Mouse (Mus musculus) midbrain, embryonic 13.5 days (tissue): ENCODE measurements around the gene Rpusd3. TPM values are rescaled to one million over a fixed set of nuclear protein-coding genes. Genes with fewer than 3 reads are reported as not detected.

Experiments used
- ATAC-seq: fragments of 200-750 bp; cut with Nextera tagmentation; 2 replicates; pipeline ENCODE4 v1.8.0; 2017; ENCODE audit warnings: mild to moderate bottlenecking, moderate TSS enrichment, moderate library complexity
- H3K27ac ChIP-seq: fragments of 300-500 bp; sonication (generic); 2 replicates; pipeline ENCODE4 v1.5.1; 2015; ENCODE audit warnings: inconsistent platforms, mild to moderate bottlenecking, moderate library complexity
- H3K27me3 ChIP-seq: fragments of 300-500 bp; sonication (generic); 2 replicates; pipeline ENCODE4 v1.6.1; 2015; ENCODE audit warnings: mild to moderate bottlenecking, inconsistent platforms
- H3K36me3 ChIP-seq: fragments of 300-500 bp; sonication (generic); 2 replicates; pipeline ENCODE4 v1.6.1; 2015; ENCODE audit warnings: mild to moderate bottlenecking, inconsistent platforms
- H3K4me1 ChIP-seq: fragments of 300-500 bp; sonication (generic); replicated peaks from 2 replicates; pipeline ENCODE4 v1.6.1; 2015; ENCODE audit warnings: inconsistent platforms
- H3K4me2 ChIP-seq: fragments of 300-500 bp; sonication (generic); replicated peaks from 2 replicates; pipeline ENCODE4 v1.6.1; 2015; ENCODE audit warnings: moderate library complexity, mild to moderate bottlenecking, inconsistent platforms
- H3K4me3 ChIP-seq: fragments of 300-500 bp; sonication (generic); replicated peaks from 2 replicates; pipeline ENCODE4 v1.5.1; 2015; ENCODE audit warnings: mild to moderate bottlenecking, inconsistent platforms
- H3K9ac ChIP-seq: fragments of 300-500 bp; sonication (generic); replicated peaks from 2 replicates; pipeline ENCODE4 v1.6.1; 2015; ENCODE audit warnings: mild to moderate bottlenecking, inconsistent platforms
- H3K9me3 ChIP-seq: fragments of 300-500 bp; sonication (generic); 2 replicates; pipeline ENCODE4 v1.6.1; 2016; ENCODE audit warnings: mild to moderate bottlenecking, inconsistent platforms
- WGBS: fragments of 180-500 bp; shearing (Covaris S2); methylation state at CpG from one replicate; pipeline ENCODE4 v1.1.7; 2015; 5-methylcytosine and 5-hydroxymethylcytosine counted together
- polyA plus RNA-seq: library from polyadenylated mRNA; unstranded; fragments of >200 nt; fragmentation: Nextera tagmentation; extraction: Ambion mirVana; gene quantifications from 2 replicates; pipeline ENCODE4 v1.2.1, GENCODE M21; 2015

The Rpusd3 gene
- polyA plus RNA-seq, 1 experiment from 2014 or later, result 20.8 TPM

GRCm38 (mm10) chr6:113395501-113395900 is 23.6 kb downstream of the Rpusd3 start:
- H3K4me3 ChIP-seq, result no peak overlapping the region
- H3K27me3 ChIP-seq, result no peaks in the 10 kb centered on the region
- H3K9me3 ChIP-seq, result no peaks in the 10 kb centered on the region
- no peak overlapping the region for H3K9ac ChIP-seq
- H3K4me2 ChIP-seq, result no peak overlapping the region
- no peak overlapping the region for H3K27ac ChIP-seq
- H3K36me3 ChIP-seq, result peaks cover 27% of the 10 kb centered on the region
- ATAC-seq, result no peak
- peaks cover 17% of the 10 kb centered on the region for H3K4me1 ChIP-seq
- 92% methylated on average over 6 of the region's 6 CpGs for WGBS

DNA sequence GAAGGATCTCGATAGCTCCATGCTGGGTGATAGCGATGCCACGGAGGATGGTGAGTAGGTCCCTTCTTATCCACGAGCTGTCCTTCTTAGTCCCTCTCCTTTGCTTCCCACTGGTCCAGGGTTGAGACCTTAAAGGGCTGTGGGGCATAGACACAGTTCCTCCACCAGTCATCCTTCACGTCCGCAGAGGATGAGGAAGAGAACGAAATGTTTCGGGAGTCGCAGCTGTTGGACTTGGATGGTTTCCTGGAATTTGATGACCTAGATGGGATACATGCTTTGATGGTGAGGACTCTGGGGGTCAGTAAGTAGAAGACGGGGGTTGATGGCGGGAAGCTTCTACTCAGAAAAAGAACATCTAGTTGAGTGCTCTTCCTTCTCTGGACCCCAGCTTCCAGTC is 24.3 kb downstream of the Rpusd3 start:
- WGBS, result 94% methylated on average over 11 of the region's 11 CpGs

GRCm38 (mm10) chr6:113393951-113394350 is 25.2 kb downstream of the Rpusd3 start:
- Histone ChIP-seq H3K4me3 (no peak overlapping the region), H3K27ac (no peak overlapping the region), H3K9me3 (no peaks in the 10 kb centered on the region), H3K4me2 (no peak overlapping the region), H3K9ac (no peak overlapping the region), H3K4me1 (peaks cover 19% of the 10 kb centered on the region), H3K27me3 (no peaks in the 10 kb centered on the region), H3K36me3 (peaks cover 38% of the 10 kb centered on the region)
- no peak for ATAC-seq
- 90% methylated on average over 6 of the region's 6 CpGs for WGBS

More for the DNA sequence above, 24.3 kb downstream of the Rpusd3 start:
- H3K27ac ChIP-seq, result no peak overlapping the region
- H3K9me3 ChIP-seq, result no peaks in the 10 kb centered on the region
- peaks cover 19% of the 10 kb centered on the region for H3K4me1 ChIP-seq
- no peak overlapping the region for H3K4me3 ChIP-seq
- no peak overlapping the region for H3K9ac ChIP-seq
- no peak for ATAC-seq
- no peaks in the 10 kb centered on the region for H3K27me3 ChIP-seq
- H3K4me2 ChIP-seq, result no peak overlapping the region
- peaks cover 34% of the 10 kb centered on the region for H3K36me3 ChIP-seq

- peaks cover 19% of the 10 kb centered on the region for H3K4me1 ChIP-seq
- no peaks in the 10 kb centered on the region for H3K9me3 ChIP-seq
- WGBS, result under 1% methylated on average over 49 of the region's 51 CpGs
- peak overlapping the region; percentile 73 for H3K9ac ChIP-seq
- peaks cover 44% of the 10 kb centered on the region for H3K36me3 ChIP-seq
- H3K27ac ChIP-seq, result peak overlapping the region; percentile 81
- peak overlapping the region; percentile 49 for H3K4me3 ChIP-seq
- ATAC-seq, result peak; percentile 95
- H3K4me2 ChIP-seq, result peak overlapping the region; percentile 73
- no peaks in the 10 kb centered on the region for H3K27me3 ChIP-seq
Measured at GRCm38 (mm10) chr6:113392387-113393071, 26.6 kb downstream of the Rpusd3 start.

GRCm38 (mm10) chr6:113392015-113392386 is 27.1 kb downstream of the Rpusd3 start:
- H3K27me3 ChIP-seq, result no peaks in the 10 kb centered on the region
- peak overlapping the region; percentile 73 for H3K4me2 ChIP-seq
- H3K9me3 ChIP-seq, result no peaks in the 10 kb centered on the region
- peak overlapping the region; percentile 73 for H3K9ac ChIP-seq
- WGBS, result 20% methylated on average over 10 of the region's 10 CpGs
- peak overlapping the region; percentile 49 for H3K4me3 ChIP-seq
- peak overlapping the region; percentile 81 for H3K27ac ChIP-seq
- peaks cover 19% of the 10 kb centered on the region for H3K4me1 ChIP-seq
- peak; percentile 48 for ATAC-seq
- peaks cover 49% of the 10 kb centered on the region for H3K36me3 ChIP-seq

GRCm38 (mm10) chr6:113390715-113391114 is 28.4 kb downstream of the Rpusd3 start:
- 71% methylated on average over 3 of the region's 3 CpGs for WGBS
- no peaks in the 10 kb centered on the region for H3K9me3 ChIP-seq
- ATAC-seq, result no peak
- peaks cover 19% of the 10 kb centered on the region for H3K4me1 ChIP-seq
- no peak overlapping the region for H3K4me3 ChIP-seq
- peaks cover 60% of the 10 kb centered on the region for H3K36me3 ChIP-seq
- no peaks in the 10 kb centered on the region for H3K27me3 ChIP-seq
- no peak overlapping the region for H3K27ac ChIP-seq
- H3K9ac ChIP-seq, result no peak overlapping the region
- no peak overlapping the region for H3K4me2 ChIP-seq

GRCm38 (mm10) chr6:113388960-113389359 is 30.2 kb downstream of the Rpusd3 start, which contains the start of gene Ttll3:
Ttll3 (plus strand) TSS chr6:113389260.
- whole genome bisulfite sequencing, result 78% methylated on average over 8 of the region's 8 CpGs
- H3K27ac ChIP-seq, result no peak within 1 kb of the TSS
- peaks cover 19% of the 10 kb centered on the region for H3K4me1 ChIP-seq
- no peak within 1 kb of the TSS for H3K4me3 ChIP-seq
- H3K36me3 ChIP-seq, result peaks cover 68% of the 10 kb centered on the region
- H3K27me3 ChIP-seq, result no peaks in the 10 kb centered on the region
- no peak within 1 kb of the TSS for H3K9ac ChIP-seq
- H3K4me2 ChIP-seq, result no peak within 1 kb of the TSS
- ATAC-seq, result no peak
- H3K9me3 ChIP-seq, result no peaks in the 10 kb centered on the region

DNA sequence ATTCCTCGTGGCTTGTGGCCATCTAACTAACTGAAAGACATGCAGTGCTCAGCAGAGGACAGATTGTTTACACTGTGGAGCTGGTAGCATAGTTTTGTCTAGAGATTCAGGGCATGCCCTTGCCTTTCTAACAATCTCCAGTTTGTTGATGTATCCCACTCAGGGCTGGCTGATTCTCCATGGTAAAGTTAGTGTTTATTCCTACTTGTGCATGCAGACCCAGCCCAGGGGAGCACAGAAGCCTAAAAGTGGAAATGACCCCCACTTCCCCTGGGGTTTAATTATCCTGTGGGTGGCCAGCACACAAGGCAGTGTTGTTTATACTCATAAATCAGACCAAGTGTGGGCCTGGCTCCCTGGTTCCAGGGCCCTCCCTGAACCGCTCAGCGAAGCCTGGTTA is 33.1 kb downstream of the Rpusd3 start:
- WGBS, result 94% methylated on average over 3 of the region's 3 CpGs
- Histone ChIP-seq H3K36me3 (peaks cover 97% of the 10 kb centered on the region), H3K27me3 (no peaks in the 10 kb centered on the region), H3K4me1 (0 out of 2 replicates have a peak, but pooled peaks cover 2% of the 10 kb centered on the region), H3K4me3 (no peak overlapping the region), H3K9me3 (no peaks in the 10 kb centered on the region), H3K9ac (no peak overlapping the region), H3K4me2 (no peak overlapping the region), H3K27ac (no peak overlapping the region)
- no peak for ATAC-seq

DNA sequence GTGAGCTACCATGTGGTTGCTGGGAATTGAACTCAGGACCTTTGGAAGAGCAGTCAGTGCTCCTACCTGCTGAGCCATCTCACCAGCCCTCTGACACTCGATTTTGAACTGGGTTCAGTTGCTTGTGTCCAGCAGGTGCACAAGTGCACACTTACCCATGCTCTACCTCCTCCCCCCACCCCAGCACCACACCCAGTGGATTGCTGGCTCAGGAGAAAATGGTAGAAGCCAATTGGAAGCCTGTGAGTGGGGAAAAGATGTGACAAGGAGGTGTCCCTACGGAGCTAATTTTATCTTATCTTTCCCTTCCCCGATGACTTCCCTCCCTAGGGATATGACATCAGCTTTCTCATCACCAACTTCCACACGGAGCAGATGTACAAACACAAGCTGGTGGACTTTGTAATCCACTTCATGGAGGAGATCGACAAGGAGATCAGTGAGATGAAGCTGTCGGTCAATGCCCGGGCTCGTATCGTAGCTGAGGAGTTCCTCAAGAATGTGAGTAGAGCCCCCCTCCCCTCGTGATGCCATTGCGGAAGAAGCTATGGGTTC is 33.9 kb downstream of the Rpusd3 start:
- no peak overlapping the region for H3K9ac ChIP-seq
- H3K9me3 ChIP-seq, result no peaks in the 10 kb centered on the region
- WGBS, result 90% methylated on average over 11 of the region's 11 CpGs
- H3K4me3 ChIP-seq, result no peak overlapping the region
- no peak overlapping the region for H3K27ac ChIP-seq
- 0 out of 2 replicates have a peak, but pooled peaks cover 2% of the 10 kb centered on the region for H3K4me1 ChIP-seq
- ATAC-seq, result no peak
- no peaks in the 10 kb centered on the region for H3K27me3 ChIP-seq
- H3K36me3 ChIP-seq, result peaks cover 97% of the 10 kb centered on the region
- no peak overlapping the region for H3K4me2 ChIP-seq

GRCm38 (mm10) chr6:113384351-113384927 is 34.7 kb downstream of the Rpusd3 start:
- no peaks in the 10 kb centered on the region for H3K9me3 ChIP-seq
- H3K36me3 ChIP-seq, result peaks cover 90% of the 10 kb centered on the region
- H3K27me3 ChIP-seq, result no peaks in the 10 kb centered on the region
- WGBS, result 93% methylated on average over 8 of the region's 8 CpGs
- ATAC-seq, result peak; percentile 30; the same call in 1 of the 2 replicates
- H3K4me1 ChIP-seq, result peaks cover 5% of the 10 kb centered on the region
- no peak overlapping the region for H3K4me3 ChIP-seq
- H3K9ac ChIP-seq, result no peak overlapping the region
- H3K27ac ChIP-seq, result no peak overlapping the region
- no peak overlapping the region for H3K4me2 ChIP-seq

DNA sequence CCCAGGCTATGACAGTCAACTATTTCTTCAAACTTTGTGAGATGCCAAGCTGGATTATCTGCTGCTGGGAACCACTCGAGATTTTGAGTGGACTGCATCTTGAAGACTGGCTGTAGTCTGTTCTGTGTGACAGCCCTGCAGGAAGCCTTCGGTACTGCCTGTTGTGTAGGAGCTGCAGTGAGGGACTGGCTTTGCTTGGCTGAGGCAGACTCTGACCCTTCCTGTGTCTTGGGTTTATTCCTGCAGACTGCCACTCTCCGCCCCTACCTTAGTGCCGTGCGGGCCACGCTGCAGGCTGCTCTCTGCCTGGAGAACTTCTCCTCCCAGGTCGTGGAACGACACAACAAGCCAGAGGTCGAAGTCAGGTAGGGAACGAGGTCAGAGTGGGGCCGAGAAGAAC is 38.7 kb downstream of the Rpusd3 start:
- 94% methylated on average over 11 of the region's 11 CpGs for WGBS
- H3K9me3 ChIP-seq, result no peaks in the 10 kb centered on the region

GRCm38 (mm10) chr6:113379246-113379645 is 39.9 kb downstream of the Rpusd3 start:
- WGBS, result 90% methylated on average over 6 of the region's 6 CpGs
- Histone ChIP-seq H3K9ac (0 out of 2 replicates have a peak overlapping the region, but pooled peaks have one; percentile 98), H3K27ac (no peak overlapping the region), H3K27me3 (no peaks in the 10 kb centered on the region), H3K4me3 (peak overlapping the region; percentile 99; the same call in 1 of the 2 replicates), H3K4me2 (peak overlapping the region; percentile 99), H3K4me1 (peaks cover 27% of the 10 kb centered on the region), H3K36me3 (peaks cover 56% of the 10 kb centered on the region), H3K9me3 (no peaks in the 10 kb centered on the region)
- no peak for ATAC-seq

More for the DNA sequence above, 38.7 kb downstream of the Rpusd3 start:
- Histone ChIP-seq H3K9ac (no peak overlapping the region), H3K27me3 (no peaks in the 10 kb centered on the region), H3K4me2 (no peak overlapping the region), H3K4me1 (peaks cover 27% of the 10 kb centered on the region), H3K27ac (no peak overlapping the region), H3K36me3 (peaks cover 56% of the 10 kb centered on the region), H3K4me3 (no peak overlapping the region)
- ATAC-seq, result no peak
